Mouse (Mus musculus) MEL (cell line): ENCODE data around the gene Naa25. TPM values are rescaled to one million over a fixed set of nuclear protein-coding genes. Genes with fewer than 3 reads are reported as not detected.

ENCODE experiments used
- DNase-seq: peaks from one replicate; pipeline ENCODE4 v3.0.0; 2011; ENCODE audit warnings: low read depth, low spot score
- H3K27ac ChIP-seq: 2 replicates; pipeline ENCODE4 v1.5.1; 2012; ENCODE audit warnings: low read depth, mild to moderate bottlenecking, control low read depth, low read length, moderate library complexity; ENCODE audit not compliant: control insufficient read depth
- H3K27me3 ChIP-seq, 2 experiments: fragments of 150-350 bp in 1 of 2; sonication (generic) in 1 of 2; 2 replicates each; pipeline ENCODE4 v1.6.1; 2012; ENCODE audit warnings: low read length in 2 of 2, mild to moderate bottlenecking in 2 of 2, improper control_type of control experiment in 1 of 2, moderate library complexity in 1 of 2; ENCODE audit not compliant: insufficient read depth in 2 of 2, control insufficient read depth in 1 of 2
- H3K36me3 ChIP-seq, 2 experiments: 2 replicates each; pipeline ENCODE4 v1.6.1; 2012 to 2014; ENCODE audit warnings: low read length in 2 of 2, improper control_type of control experiment in 1 of 2, inconsistent platforms in 1 of 2, mild to moderate bottlenecking in 1 of 2; ENCODE audit not compliant: insufficient read depth in 2 of 2, control insufficient read depth in 1 of 2
- H3K4me1 ChIP-seq, 2 experiments: fragments of 150-350 bp in 1 of 2; sonication (generic) in 1 of 2; 2 replicates each; pipeline ENCODE4 v1.6.1; 2012; ENCODE audit warnings: low read length in 2 of 2, improper control_type of control experiment in 1 of 2, mild to moderate bottlenecking in 1 of 2; ENCODE audit not compliant: insufficient read depth in 2 of 2, control insufficient read depth in 1 of 2
- H3K4me3 ChIP-seq, 2 experiments: fragments of 150-350 bp in 1 of 2; sonication (generic) in 1 of 2; 2 replicates each; pipeline ENCODE4 v1.5.1; 2012; ENCODE audit warnings: low read depth in 2 of 2, low read length in 2 of 2, mild to moderate bottlenecking in 2 of 2, moderate library complexity in 2 of 2, control low read depth in 1 of 2, improper control_type of control experiment in 1 of 2; ENCODE audit not compliant: control insufficient read depth in 1 of 2, insufficient read depth in 1 of 2
- H3K79me2 ChIP-seq: 2 replicates; pipeline ENCODE4 v1.6.1; 2012; ENCODE audit warnings: mild to moderate bottlenecking, low read length, moderate library complexity; ENCODE audit not compliant: control insufficient read depth, poor library complexity, insufficient read depth
- H3K9ac ChIP-seq: 2 replicates; pipeline ENCODE4 v1.6.1; 2012; ENCODE audit warnings: low read depth, mild to moderate bottlenecking, control low read depth, low read length, moderate library complexity; ENCODE audit not compliant: control insufficient read depth, poor library complexity, severe bottlenecking
- H3K9me3 ChIP-seq: fragments of 150-350 bp; sonication (generic); replicated peaks from 2 replicates; pipeline ENCODE4 v1.6.1; 2012; ENCODE audit warnings: mild to moderate bottlenecking, low read length, improper control_type of control experiment, moderate library complexity; ENCODE audit not compliant: insufficient read depth
- BHLHE40 ChIP-seq: IDR thresholded peaks from 2 replicates; pipeline ENCODE4 v1.6.1; 2012; ENCODE audit warnings: low read depth, mild to moderate bottlenecking, inconsistent platforms, low read length, improper control_type of control experiment, borderline replicate concordance
- CHD1 ChIP-seq: IDR thresholded peaks from 2 replicates; pipeline ENCODE4 v1.6.1; 2012; ENCODE audit warnings: low read depth, mild to moderate bottlenecking, inconsistent platforms, low read length, improper control_type of control experiment
- CHD2 ChIP-seq: IDR thresholded peaks from 2 replicates; pipeline ENCODE4 v1.6.1; 2011; ENCODE audit warnings: low read length, improper control_type of control experiment
- CTCF ChIP-seq, 3 experiments: IDR thresholded peaks in 2 of 3; conservative IDR thresholded peaks in 1 of 3; 2 replicates each; pipeline ENCODE4 v1.5.1; 2011 to 2012; ENCODE audit warnings: low read length in 3 of 3, low read depth in 2 of 3, mild to moderate bottlenecking in 2 of 3, improper control_type of control experiment in 1 of 3, inconsistent platforms in 1 of 3, mixed read lengths in 1 of 3, moderate library complexity in 1 of 3; ENCODE audit not compliant: control insufficient read depth in 1 of 3, insufficient read depth in 1 of 3, poor library complexity in 1 of 3, severe bottlenecking in 1 of 3
- ELF1 ChIP-seq: IDR thresholded peaks from 2 replicates; pipeline ENCODE4 v1.6.1; 2014; ENCODE audit warnings: low read depth, mild to moderate bottlenecking, inconsistent platforms, low read length, improper control_type of control experiment, moderate library complexity
- ETS1 ChIP-seq: IDR thresholded peaks from 2 replicates; pipeline ENCODE4 v1.6.1; 2012; ENCODE audit warnings: low read depth, mild to moderate bottlenecking, inconsistent platforms, low read length, improper control_type of control experiment, moderate library complexity
- GABPA ChIP-seq: IDR thresholded peaks from 2 replicates; pipeline ENCODE4 v1.6.1; 2012; ENCODE audit warnings: low read depth, mild to moderate bottlenecking, inconsistent platforms, low read length, improper control_type of control experiment, moderate library complexity
- GATA1 ChIP-seq: IDR thresholded peaks from 2 replicates; pipeline ENCODE4 v1.6.1; 2011; ENCODE audit warnings: low read depth, low read length, improper control_type of control experiment
- JUND ChIP-seq: IDR thresholded peaks from 2 replicates; pipeline ENCODE4 v1.6.1; 2011; ENCODE audit warnings: low read depth, mild to moderate bottlenecking, improper control_type of control experiment, low read length
- MAFK ChIP-seq: IDR thresholded peaks from 2 replicates; pipeline ENCODE4 v1.6.1; 2011; ENCODE audit warnings: low read depth, mild to moderate bottlenecking, low read length, improper control_type of control experiment, borderline replicate concordance
- MAZ ChIP-seq: IDR thresholded peaks from 2 replicates; pipeline ENCODE4 v1.6.1; 2012; ENCODE audit warnings: low read depth, mild to moderate bottlenecking, inconsistent platforms, low read length, improper control_type of control experiment
- MXI1 ChIP-seq: IDR thresholded peaks from 2 replicates; pipeline ENCODE4 v1.6.1; 2011; ENCODE audit warnings: mild to moderate bottlenecking, low read depth, low read length, improper control_type of control experiment
- POLR2AphosphoS2 ChIP-seq: IDR thresholded peaks from 2 replicates; pipeline ENCODE4 v1.6.1; 2011; ENCODE audit warnings: low read length, improper control_type of control experiment
- RAD21 ChIP-seq: IDR thresholded peaks from 2 replicates; pipeline ENCODE4 v1.6.1; 2011; ENCODE audit warnings: mild to moderate bottlenecking, low read depth, low read length, improper control_type of control experiment
- RCOR1 ChIP-seq: IDR thresholded peaks from 2 replicates; pipeline ENCODE4 v1.6.1; 2012; ENCODE audit warnings: low read depth, mild to moderate bottlenecking, inconsistent platforms, low read length, improper control_type of control experiment
- SIN3A ChIP-seq: IDR thresholded peaks from 2 replicates; pipeline ENCODE4 v1.6.1; 2012; ENCODE audit warnings: low read length, improper control_type of control experiment, inconsistent platforms
- SMC3 ChIP-seq: IDR thresholded peaks from 2 replicates; pipeline ENCODE4 v1.6.1; 2011; ENCODE audit warnings: low read depth, low read length, improper control_type of control experiment
- TCF12 ChIP-seq: IDR thresholded peaks from 2 replicates; pipeline ENCODE4 v1.6.1; 2014; ENCODE audit warnings: low read depth, mild to moderate bottlenecking, inconsistent platforms, low read length, improper control_type of control experiment, moderate library complexity
- UBTF ChIP-seq: IDR thresholded peaks from 2 replicates; pipeline ENCODE4 v1.6.1; 2012; ENCODE audit warnings: low read depth, mild to moderate bottlenecking, inconsistent platforms, low read length, improper control_type of control experiment, moderate library complexity, borderline replicate concordance; ENCODE audit not compliant: insufficient read depth
- ZKSCAN1 ChIP-seq: IDR thresholded peaks from 2 replicates; pipeline ENCODE4 v1.6.1; 2012; ENCODE audit warnings: low read depth, mild to moderate bottlenecking, inconsistent platforms, low read length, improper control_type of control experiment, moderate library complexity
- ZMIZ1 ChIP-seq: IDR thresholded peaks from 2 replicates; pipeline ENCODE4 v1.6.1; 2012; ENCODE audit warnings: low read depth, mild to moderate bottlenecking, inconsistent platforms, low read length, improper control_type of control experiment, moderate library complexity
- ZNF384 ChIP-seq: IDR thresholded peaks from 2 replicates; pipeline ENCODE4 v1.6.1; 2012; ENCODE audit warnings: low read depth, mild to moderate bottlenecking, inconsistent platforms, low read length, improper control_type of control experiment
- polyA plus RNA-seq, 2 experiments: library from polyadenylated mRNA; stranded (reverse) in 1 of 2; unstranded in 1 of 2; fragments of >175 nt in 1 of 2; fragments of >200 nt in 1 of 2; gene quantifications; 2 replicates each; pipeline versions ENCODE4 v1.2.1 to v1.2.4; 2012; ENCODE audit warnings: low replicate concordance in 2 of 2, low read depth in 1 of 2; ENCODE audit not compliant: insufficient read length in 2 of 2, insufficient read depth in 1 of 2, missing spikeins in 1 of 2
- total RNA-seq: library from RNA; depleted of rRNA; stranded (reverse); fragments of 300-350 nt; gene quantifications from 2 replicates; pipeline ENCODE4 v1.2.3, GENCODE M21; 2012

Naa25 gene
- total and polyA plus RNA-seq, 3 experiments: 53.0 to 59.6 TPM; not detected in 1

DNA sequence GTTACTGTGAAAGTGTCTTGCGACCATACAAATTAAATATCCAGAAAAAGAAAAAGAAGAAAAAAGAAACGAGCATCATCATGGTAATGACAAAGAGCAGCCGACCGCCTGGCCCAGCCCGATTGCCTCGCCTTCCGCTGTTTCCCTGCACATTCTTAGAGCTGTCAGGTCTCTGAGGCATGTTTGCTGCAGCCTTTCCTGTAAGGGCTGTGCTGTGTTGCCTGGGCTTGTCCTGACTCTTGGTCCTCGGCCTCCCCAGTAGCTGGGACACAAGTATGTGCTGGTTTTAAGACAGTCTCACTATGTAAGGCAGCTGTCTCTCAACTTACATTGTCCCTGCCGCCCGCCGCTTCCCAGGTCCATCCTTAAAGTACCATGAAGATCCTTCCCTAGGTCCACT is 41.0 kb downstream of the Naa25 start (continued):
- no peak for TF ChIP-seq GABPA
- no peak for TF ChIP-seq SMC3
- TF ChIP-seq POLR2AphosphoS2: no peak; the same call in 1 of the 2 replicates

DNA sequence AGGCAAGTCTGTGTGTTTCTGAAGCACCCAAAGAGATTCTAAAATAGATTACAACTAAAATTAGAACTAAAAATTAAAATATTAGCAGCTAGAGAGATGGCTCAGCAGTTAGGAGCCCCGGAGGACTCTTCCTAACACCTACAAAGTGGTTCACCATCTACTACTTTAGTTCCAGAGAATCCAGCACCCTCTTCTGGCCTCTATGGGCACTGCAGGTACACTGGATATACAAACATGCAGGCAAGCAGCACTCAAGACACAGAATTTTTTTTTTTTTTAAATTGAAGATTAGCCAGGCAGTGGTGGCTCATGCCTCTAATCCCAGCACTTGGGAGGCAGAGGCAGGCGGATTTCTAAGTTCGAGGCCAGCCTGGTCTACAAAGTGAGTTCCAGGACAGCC is 45.8 kb downstream of the Naa25 start:
- Histone ChIP-seq H3K9ac (no peak overlapping the region), H3K27ac (no peak overlapping the region), H3K79me2 (no peaks in the 10 kb centered on the region), H3K27me3 (no peaks in the 10 kb centered on the region), H3K9me3 (no peaks in the 10 kb centered on the region), H3K36me3 (peaks cover 0 to 32% of the 10 kb centered on the region in 2 experiments; a peak in 2 of 4 replicates), H3K4me1 (no peaks in the 10 kb centered on the region), H3K4me3 (no peak overlapping the region)
- TF ChIP-seq MXI1: no peak
- TF ChIP-seq ZKSCAN1: no peak
- peak; percentile 27 for TF ChIP-seq RAD21
- TF ChIP-seq JUND: no peak
- TF ChIP-seq ZMIZ1: no peak
- peak; percentile 54 to 69 (median 66) for TF ChIP-seq CTCF (IDR thresholded peaks at IDR 0.05 in 2 of 3, conservative IDR thresholded peaks at IDR 0.05 in 1 of 3; ENCODE audit: control insufficient read depth in 1 of 3, insufficient read depth in 1 of 3, low read depth in 2 of 3, low read length in 3 of 3, poor library complexity in 1 of 3, severe bottlenecking in 1 of 3)
- TF ChIP-seq CHD1: no peak
- TF ChIP-seq SIN3A: 0 out of 2 replicates have a peak, but pooled peaks have one; percentile 8
- no peak for TF ChIP-seq CHD2
- TF ChIP-seq UBTF: no peak
- TF ChIP-seq ELF1: no peak
- TF ChIP-seq ETS1: no peak
- no peak for TF ChIP-seq GATA1
- no peak for TF ChIP-seq MAZ
- TF ChIP-seq BHLHE40: no peak
- peak; percentile 53 for TF ChIP-seq SMC3
- no peak for TF ChIP-seq GABPA
- TF ChIP-seq TCF12: no peak
- TF ChIP-seq ZNF384: peak; percentile 88
- no peak for TF ChIP-seq MAFK
- peak; percentile 85 for DNase-seq

DNA sequence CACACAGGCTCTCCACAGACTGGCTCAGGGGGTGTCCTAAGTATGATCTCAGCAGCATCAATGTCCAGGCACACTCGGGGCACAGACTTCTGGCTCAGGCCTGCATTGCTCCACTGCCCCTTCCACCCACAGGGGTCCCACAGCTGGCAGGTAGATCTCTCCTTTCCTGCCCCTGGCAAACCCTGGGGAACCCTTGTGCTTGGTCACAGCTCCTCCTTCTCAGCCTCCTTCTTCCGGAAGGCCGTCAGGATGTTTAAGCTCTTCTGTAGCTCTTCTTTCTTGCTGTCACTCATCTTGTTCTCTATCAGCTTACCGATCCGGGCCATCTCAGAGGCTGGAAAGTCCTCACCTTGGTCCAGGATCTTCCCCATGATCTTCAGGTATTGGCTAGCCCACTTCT is 47.1 kb downstream of the Naa25 start:
- no peaks in the 10 kb centered on the region for H3K4me1 ChIP-seq
- H3K27ac ChIP-seq: no peak overlapping the region
- no peaks in the 10 kb centered on the region for H3K9me3 ChIP-seq
- H3K4me3 ChIP-seq: no peak overlapping the region
- DNase-seq: no peak
- H3K27me3 ChIP-seq: no peaks in the 10 kb centered on the region
- no peak overlapping the region for H3K9ac ChIP-seq
- peaks cover 3 to 23% of the 10 kb centered on the region in 2 experiments; a peak in 3 of 4 replicates for H3K36me3 ChIP-seq
- H3K79me2 ChIP-seq: no peaks in the 10 kb centered on the region
- TF ChIP-seq ETS1 (no peak), RCOR1 (no peak), POLR2AphosphoS2 (peak; percentile 76)
